Mouse (Mus musculus): ENCODE measurements at regions not wholly inside any gene's neighbourhood (a gene's known extent, or its start where the extent isn't known, plus 50 kb on each side); places are given as distances from the start of the nearest gene placed in this dataset.
"Not testable (repeated sequence)": the region's sequence is repeated elsewhere in the genome, so short reads cannot be mapped to it uniquely, and the experiment has no call there.

GRCm38 (mm10) chr12:114285082-114285481, 741.4 kb downstream of the Adam6a start:
- DNase-seq (ENCODE audit: low spot score in 2 of 2): peak in 1 of 2 experiments; percentile 1

GRCm38 (mm10) chr12:114287041-114287440, 743.3 kb downstream of the Adam6a start:
- DNase-seq (ENCODE audit: low spot score in 2 of 2): no peak

- no peak for DNase-seq (ENCODE audit: low spot score in 2 of 2)
Observed at GRCm38 (mm10) chr12:114291083-114291482, 747.4 kb downstream of the Adam6a start.

- peak; percentile 1 to 2 for DNase-seq (ENCODE audit: low spot score in 2 of 2)
Observed at GRCm38 (mm10) chr12:114299771-114300170, 756.1 kb downstream of the Adam6a start.

- no peak for DNase-seq (ENCODE audit: low spot score in 2 of 2)
Observed at GRCm38 (mm10) chr12:114301728-114302127, 758.0 kb downstream of the Adam6a start.

- DNase-seq (ENCODE audit: low spot score in 2 of 2): peak in 1 of 2 experiments; percentile 4
Observed at GRCm38 (mm10) chr12:114332552-114332951, 788.8 kb downstream of the Adam6a start.

GRCm38 (mm10) chr12:114366276-114366675, 822.6 kb downstream of the Adam6a start:
- DNase-seq (ENCODE audit: low spot score in 2 of 2): no peak

GRCm38 (mm10) chr12:114378696-114379350, 835.1 kb downstream of the Adam6a start:
- DNase-seq (ENCODE audit: low spot score in 2 of 2): peak in 1 of 2 experiments; percentile 1

GRCm38 (mm10) chr12:114391447-114391846, 847.7 kb downstream of the Adam6a start:
- DNase-seq (ENCODE audit: low spot score in 2 of 2): no peak

- DNase-seq (ENCODE audit: low spot score in 2 of 2): no peak
Observed at GRCm38 (mm10) chr12:114406206-114406605, 862.5 kb downstream of the Adam6a start.

GRCm38 (mm10) chr12:114434529-114434928, 890.8 kb downstream of the Adam6a start:
- no peak for DNase-seq (ENCODE audit: low spot score in 2 of 2)

GRCm38 (mm10) chr12:114462037-114462436, 918.3 kb downstream of the Adam6a start:
- no peak for DNase-seq (ENCODE audit: low spot score in 2 of 2)

- DNase-seq (ENCODE audit: low spot score in 2 of 2): no peak
Observed at GRCm38 (mm10) chr12:114462566-114462965, 918.9 kb downstream of the Adam6a start.

GRCm38 (mm10) chr12:114468857-114469256, 925.1 kb downstream of the Adam6a start:
- DNase-seq (ENCODE audit: low spot score in 2 of 2): no peak

GRCm38 (mm10) chr12:114472678-114473077, 929.0 kb downstream of the Adam6a start:
- not testable (repeated sequence) for DNase-seq (ENCODE audit: low spot score in 2 of 2)

GRCm38 (mm10) chr12:114478741-114479140, 935.0 kb downstream of the Adam6a start:
- DNase-seq (ENCODE audit: low spot score in 2 of 2): no peak

GRCm38 (mm10) chr12:114493500-114494031, 949.9 kb downstream of the Adam6a start:
- DNase-seq (ENCODE audit: low spot score in 2 of 2): not testable (repeated sequence)

- peak; percentile 6 to 11 for DNase-seq (ENCODE audit: low spot score in 2 of 2)
Observed at GRCm38 (mm10) chr12:114495741-114496140, 952.0 kb downstream of the Adam6a start.

- no peak for DNase-seq (ENCODE audit: low spot score in 2 of 2)
Observed at GRCm38 (mm10) chr12:114513143-114513542, 969.4 kb downstream of the Adam6a start.

GRCm38 (mm10) chr12:114542094-114542493, 998.4 kb downstream of the Adam6a start:
- not testable (repeated sequence) for DNase-seq (ENCODE audit: low spot score in 2 of 2)

GRCm38 (mm10) chr12:114544931-114545330, 1001.2 kb downstream of the Adam6a start:
- not testable (repeated sequence) for DNase-seq (ENCODE audit: low spot score in 2 of 2)

- no peak for DNase-seq (ENCODE audit: low spot score in 2 of 2)
Observed at GRCm38 (mm10) chr12:114562440-114562839, 1018.7 kb downstream of the Adam6a start.

- no peak for DNase-seq (ENCODE audit: low spot score in 2 of 2)
Observed at GRCm38 (mm10) chr12:114562978-114563377, 1019.3 kb downstream of the Adam6a start.
